Mouse (Mus musculus) embryonic stem cell, embryonic (primary cell): Measurements from ENCODE around the gene Msx3.

Experiments
- CTCF ChIA-PET, 4 experiments: fragments of 300-600 bp in 2 of 4; fragments of 350-600 bp in 2 of 4; sonication (Branson Sonifier 250); formaldehyde crosslinking; loops; one replicate each; lab custom pipeline; 2022; ENCODE audit warnings: inconsistent platforms in 2 of 4; lab: Charles Lee
- POLR2A ChIA-PET, 4 experiments: fragments of 300-600 bp in 2 of 4; fragments of 350-600 bp in 2 of 4; sonication (Branson Sonifier 250); formaldehyde crosslinking; loops; one replicate each; lab custom pipeline; 2022; ENCODE audit warnings: antibody characterized with exemption in 4 of 4, inconsistent platforms in 1 of 4; lab: Charles Lee

Gene Msx3

GRCm38 (mm10) chr7:140063092-140063491 lies 14.2 kb upstream of the Msx3 start:
- ChIA-PET POLR2A (interaction anchor here (0.6 to 1.9 kb wide), 9 partner anchors 10 to 152 kb away, joined by 3 to 5 read pairs (median 4); partner anchors contain the start of genes Echs1 (in 2 of the 4), Msx3 (in 1 of the 4) and Paox (in 1 of the 4)), CTCF (interaction anchor here (0.6 to 3.4 kb wide), 31 partner anchors 11 to 1698 kb away, joined by 3 to 17 read pairs (median 4); partner anchors contain the start of genes Msx3 (in 3 of the 4) and 6430531B16Rik (in 1 of the 4))

GRCm38 (mm10) chr7:140062307-140062706 lies 13.4 kb upstream of the Msx3 start:
- ChIA-PET POLR2A (interaction anchor here in 2 of 4 experiments (0.9 to 2.5 kb wide), 7 partner anchors 11 to 64 kb away, joined by 3 to 10 read pairs (median 4); partner anchors contain the start of genes Msx3 (in 1 of the 2) and Tubgcp2 (in 1 of the 2)), CTCF (interaction anchor here (0.6 to 3.4 kb wide), 23 partner anchors 12 to 446 kb away, joined by 3 to 17 read pairs (median 5); partner anchors contain the start of gene Msx3 (in 2 of the 4))

- CTCF ChIA-PET, result interaction anchor here (0.6 to 3.4 kb wide), 20 partner anchors 12 to 447 kb away, joined by 3 to 17 read pairs (median 6); partner anchors contain the start of gene Msx3 (in 2 of the 4)
- POLR2A ChIA-PET, result interaction anchor here in 2 of 4 experiments (0.9 to 2.5 kb wide), 7 partner anchors 11 to 64 kb away, joined by 3 to 10 read pairs (median 4); partner anchors contain the start of genes Msx3 (in 2 of the 2) and Tubgcp2 (in 1 of the 2)
These were observed 12.9 kb upstream of the Msx3 start for GRCm38 (mm10) chr7:140061832-140062130.

GRCm38 (mm10) chr7:140060936-140061831 lies 12.3 kb upstream of the Msx3 start:
- ChIA-PET POLR2A (interaction anchor here in 2 of 4 experiments (1.1 to 2.5 kb wide), 4 partner anchors 12 to 65 kb away, joined by 4 to 10 read pairs (median 4); partner anchors contain the start of genes Msx3 (in 2 of the 2) and Tubgcp2 (in 1 of the 2)), CTCF (interaction anchor here (0.7 to 3.4 kb wide), 10 partner anchors 12 to 447 kb away, joined by 3 to 17 read pairs (median 7); partner anchors contain the start of gene Msx3 (in 1 of the 4))

GRCm38 (mm10) chr7:140059601-140060000 lies 10.7 kb upstream of the Msx3 start:
- ChIA-PET CTCF (interaction anchor here in 3 of 4 experiments (0.6 to 1.1 kb wide), 3 partner anchors 16 to 375 kb away, joined by 3 to 7 read pairs (median 6); no protein-coding TSS in a partner anchor), POLR2A (interaction anchor here in 2 of 4 experiments (0.6 to 2.4 kb wide), 3 partner anchors 23 to 164 kb away, joined by 5 to 17 read pairs (median 5); partner anchors contain the start of genes Tubgcp2 (in 1 of the 2) and Zfp511 (in 1 of the 2))

GRCm38 (mm10) chr7:140058528-140058927 lies 9.6 kb upstream of the Msx3 start:
- POLR2A ChIA-PET, result interaction anchor here (0.5 to 2.4 kb wide), 26 partner anchors 8 to 144 kb away, joined by 3 to 26 read pairs (median 4); partner anchors contain the start of genes Tubgcp2 (in 3 of the 4), Zfp511 (in 3 of the 4), Msx3 (in 2 of the 4) and 6430531B16Rik (in 1 of the 4)
- CTCF ChIA-PET, result interaction anchor here in 3 of 4 experiments (0.5 to 2.0 kb wide), 13 partner anchors 9 to 404 kb away, joined by 3 to 7 read pairs (median 4); partner anchors contain the start of genes Adam8 (in 1 of the 3), Msx3 (in 1 of the 3), Tubgcp2 (in 1 of the 3) and Zfp511 (in 1 of the 3)

GRCm38 (mm10) chr7:140057413-140058407 lies 8.8 kb upstream of the Msx3 start:
- POLR2A ChIA-PET, result interaction anchor here (0.5 to 2.4 kb wide), 27 partner anchors 9 to 144 kb away, joined by 3 to 26 read pairs (median 3); partner anchors contain the start of genes Tubgcp2 (in 3 of the 4), Zfp511 (in 3 of the 4), Msx3 (in 2 of the 4) and 6430531B16Rik (in 1 of the 4)

GRCm38 (mm10) chr7:140054124-140054523 lies 5.2 kb upstream of the Msx3 start:
- POLR2A ChIA-PET, result interaction anchor here in 1 of 4 experiments (1.4 kb wide), 1 partner anchor 17 kb away, joined by 4 read pairs; the partner anchor contains the start of genes Tubgcp2 and Zfp511
- CTCF ChIA-PET, result no interaction called here

More at GRCm38 (mm10) chr7:140057413-140058407, 8.8 kb upstream of the Msx3 start:
- CTCF ChIA-PET, result interaction anchor here in 2 of 4 experiments (0.5 to 2.0 kb wide), 13 partner anchors 9 to 1876 kb away, joined by 3 to 7 read pairs (median 4); partner anchors contain the start of genes Adam8 (in 1 of the 2), Msx3 (in 1 of the 2), Tubgcp2 (in 1 of the 2) and Zfp511 (in 1 of the 2)

- POLR2A ChIA-PET, result interaction anchor here (0.5 to 3.3 kb wide), 16 partner anchors 9 to 772 kb away, joined by 3 to 26 read pairs (median 4); partner anchors contain the start of genes Tubgcp2 (in 2 of the 4), Zfp511 (in 2 of the 4), 6430531B16Rik (in 1 of the 4) and Kndc1 (in 1 of the 4)
- CTCF ChIA-PET, result interaction anchor here (0.6 to 1.5 kb wide), 7 partner anchors 9 to 1413 kb away, joined by 3 to 9 read pairs (median 4); no protein-coding TSS in a partner anchor
These were observed 313 bp upstream of the Msx3 start for GRCm38 (mm10) chr7:140049115-140049689.

GRCm38 (mm10) chr7:140047811-140048311 lies 1.0 kb downstream of the Msx3 start:
- ChIA-PET CTCF (interaction anchor here in 2 of 4 experiments (0.6 to 1.3 kb wide), 3 partner anchors 14 to 93 kb away, joined by 3 to 4 read pairs (median 3); no protein-coding TSS in a partner anchor), POLR2A (interaction anchor here in 3 of 4 experiments (0.7 to 3.3 kb wide), 10 partner anchors 10 to 1168 kb away, joined by 3 to 26 read pairs (median 8); partner anchors contain the start of genes Tubgcp2 (in 3 of the 3), Zfp511 (in 3 of the 3) and Rassf7 (in 1 of the 3))

- POLR2A ChIA-PET, result interaction anchor here in 2 of 4 experiments (1.4 to 2.6 kb wide), 2 partner anchors 9 to 14 kb away, joined by 3 to 7 read pairs; partner anchors contain the start of genes Tubgcp2 (in 1 of the 2) and Zfp511 (in 1 of the 2)
- CTCF ChIA-PET, result no interaction called here
These were observed 3.3 kb downstream of the Msx3 start for GRCm38 (mm10) chr7:140045546-140045945.

GRCm38 (mm10) chr7:140042728-140043127 lies 6.2 kb downstream of the Msx3 start:
- ChIA-PET POLR2A (interaction anchor here in 1 of 4 experiments (0.7 to 0.9 kb wide), 3 partner anchors 96 to 1110 kb away, joined by 3 to 4 read pairs (median 3); no protein-coding TSS in a partner anchor), CTCF (no interaction called here)

- ChIA-PET POLR2A (interaction anchor here in 3 of 4 experiments (0.7 to 1.8 kb wide), 21 partner anchors 9 to 785 kb away, joined by 3 to 19 read pairs (median 4); partner anchors contain the start of genes Msx3 (in 2 of the 3), 6430531B16Rik (in 1 of the 3), Adam8 (in 1 of the 3) and Fuom (in 1 of the 3)), CTCF (interaction anchor here in 1 of 4 experiments (0.9 kb wide), 1 partner anchor 29 kb away, joined by 3 read pairs; no protein-coding TSS in a partner anchor)
These were observed 11.7 kb downstream of the Msx3 start for GRCm38 (mm10) chr7:140037171-140037555.

GRCm38 (mm10) chr7:140036281-140037170 lies 12.4 kb downstream of the Msx3 start, which contains the start of the genes Zfp511 and Tubgcp2:
TSS of gene Zfp511 (plus strand) at chr7:140036391.
TSS of gene Tubgcp2 (minus strand) at chr7:140036669.
- CTCF ChIA-PET, result interaction anchor here in 1 of 4 experiments (0.7 to 0.9 kb wide), 2 partner anchors 22 to 28 kb away, joined by 3 read pairs; no protein-coding TSS in a partner anchor

More at GRCm38 (mm10) chr7:140036281-140037170, 12.4 kb downstream of the Msx3 start, which contains the start of the genes Zfp511 and Tubgcp2:
- POLR2A ChIA-PET, result interaction anchor here in 3 of 4 experiments (0.7 to 1.8 kb wide), 20 partner anchors 8 to 785 kb away, joined by 3 to 19 read pairs (median 4); partner anchors contain the start of genes Msx3 (in 2 of the 3), 6430531B16Rik (in 1 of the 3), Adam8 (in 1 of the 3) and Fuom (in 1 of the 3)
